Mouse (Mus musculus): Measurements from ENCODE around the gene Ndufs6.

Gene Ndufs6

GRCm38 (mm10) chr13:73327827-73328698 is at the start of gene Ndufs6, which contains the start of gene Mrpl36:
Gene Ndufs6 (minus strand): TSS chr13:73328542.
Gene Mrpl36 (plus strand): TSS chr13:73328513.
- DNase-seq: peak; percentile 95

GRCm38 (mm10) chr13:73377637-73378036 is 49.3 kb upstream of the Ndufs6 start:
- no peak for DNase-seq

GRCm38 (mm10) chr13:73374612-73375011 is 46.3 kb upstream of the Ndufs6 start:
- no peak for DNase-seq

GRCm38 (mm10) chr13:73373367-73373766 is 45.0 kb upstream of the Ndufs6 start:
- DNase-seq: no peak

- DNase-seq: no peak
These were observed 28.8 kb upstream of the Ndufs6 start for GRCm38 (mm10) chr13:73357106-73357505.

- no peak for DNase-seq
These were observed 24.1 kb upstream of the Ndufs6 start for GRCm38 (mm10) chr13:73352491-73352890.

- no peak for DNase-seq
These were observed 23.6 kb upstream of the Ndufs6 start for GRCm38 (mm10) chr13:73351910-73352309.

- DNase-seq: no peak
These were observed 22.4 kb upstream of the Ndufs6 start for GRCm38 (mm10) chr13:73350741-73351140.

- no peak for DNase-seq
These were observed 19.7 kb upstream of the Ndufs6 start for GRCm38 (mm10) chr13:73347922-73348650.

- DNase-seq: no peak
These were observed 18.8 kb upstream of the Ndufs6 start for GRCm38 (mm10) chr13:73347171-73347570.

- no peak for DNase-seq
These were observed 18.4 kb upstream of the Ndufs6 start for GRCm38 (mm10) chr13:73346743-73347142.

- no peak for DNase-seq
These were observed 17.8 kb upstream of the Ndufs6 start for GRCm38 (mm10) chr13:73346131-73346530.

GRCm38 (mm10) chr13:73345102-73345890 is 17.0 kb upstream of the Ndufs6 start:
- no peak for DNase-seq

- no peak for DNase-seq
These were observed 8.4 kb upstream of the Ndufs6 start for GRCm38 (mm10) chr13:73336753-73337152.

- DNase-seq: no peak
These were observed 3.4 kb upstream of the Ndufs6 start for GRCm38 (mm10) chr13:73331736-73332135.

GRCm38 (mm10) chr13:73330844-73331501 is 2.6 kb upstream of the Ndufs6 start:
- peak; percentile 90 for DNase-seq

- DNase-seq: no peak
These were observed 4.9 kb downstream of the Ndufs6 start for GRCm38 (mm10) chr13:73323406-73323805.

- DNase-seq: no peak
These were observed 5.7 kb downstream of the Ndufs6 start for GRCm38 (mm10) chr13:73322626-73323025.

GRCm38 (mm10) chr13:73320048-73320447 is 8.3 kb downstream of the Ndufs6 start:
- DNase-seq: no peak

- DNase-seq: peak; percentile 45
These were observed 18.0 kb downstream of the Ndufs6 start for GRCm38 (mm10) chr13:73310183-73310929.

- no peak for DNase-seq
These were observed 21.9 kb downstream of the Ndufs6 start for GRCm38 (mm10) chr13:73306430-73306829.

- no peak for DNase-seq
These were observed 22.3 kb downstream of the Ndufs6 start for GRCm38 (mm10) chr13:73306085-73306410.
